Mouse (Mus musculus) olfactory bulb, adult 2 months (tissue): ENCODE measurements at regions not wholly inside any gene's neighbourhood (a gene's known extent, or its start where the extent isn't known, plus 50 kb on each side); places are given as distances from the start of the nearest gene placed in this dataset.

Experiments used
- CTCF ChIP-seq: fragments of 200-500 bp; IDR thresholded peaks from 2 replicates; pipeline ENCODE4 v1.5.1; 2012; ENCODE audit warnings: low read depth, mild to moderate bottlenecking, low read length, moderate library complexity; ENCODE audit not compliant: insufficient read depth
- POLR2A ChIP-seq: fragments of 200-500 bp; IDR thresholded peaks from 2 replicates; pipeline ENCODE4 v1.6.1; 2012; ENCODE audit warnings: mild to moderate bottlenecking, low read depth, low read length, moderate library complexity; ENCODE audit not compliant: insufficient read depth

DNA sequence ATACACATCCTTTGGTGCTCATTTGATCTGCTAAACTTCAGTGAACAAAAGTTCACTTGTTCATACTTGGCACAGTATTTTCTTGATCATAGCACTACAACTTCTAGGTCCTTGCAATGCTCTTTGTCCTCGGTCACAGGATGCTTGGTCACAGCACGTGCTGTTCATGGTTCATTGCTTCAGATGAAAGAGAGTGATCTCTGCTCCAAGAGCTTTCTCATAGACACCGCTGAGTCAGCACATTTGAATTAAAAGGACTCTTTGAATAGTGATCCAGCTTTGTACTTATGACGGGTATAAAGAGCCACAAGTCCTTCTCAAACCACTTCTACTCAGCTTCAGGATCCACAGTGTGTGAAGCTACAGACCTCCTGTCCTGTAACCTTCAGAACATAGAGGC, 649.3 kb upstream of the Arrdc4 start:
- no peak for TF ChIP-seq CTCF
- TF ChIP-seq POLR2A, result no peak
